8 mouse cellular contexts compared by ENCODE assay signal in genomic region chr13:106936256-106937137, GRCm38 (mm10). TPM values are rescaled to one million over a fixed set of nuclear protein-coding genes. Genes with fewer than 3 reads are reported as not detected.
DNase-seq lines count a peak whose midpoint lies in the region; ATAC-seq and TF ChIP-seq lines count a peak whose summit lies in the region.

TSS of gene Ipo11 (minus strand) at chr13:106936958.

- WGBS in hindbrain, embryonic 13.5 days, result under 1% methylated on average over 82 of the region's 84 CpGs

- no peaks in the 10 kb centered on the region for H3K27me3 ChIP-seq in Patski
- no peaks in the 10 kb centered on the region for H3K27me3 ChIP-seq in hindbrain, embryonic 13.5 days

- DNase-seq in Patski (ENCODE audit: low read depth, low spot score), result peak; percentile 64
- DNase-seq in cerebellum, postnatal 14 days, result peak; percentile 95 to 96
- DNase-seq in frontal cortex, postnatal 14 days (ENCODE audit: low spot score in 2 of 2), result peak; percentile 87 to 88
- DNase-seq in layer of hippocampus, postnatal 25 days (ENCODE audit: extremely low spot score in 1 of 2, low spot score in 1 of 2), result peak; percentile 79 to 86
- DNase-seq in lung, postnatal 25 days (ENCODE audit: low spot score), result peak; percentile 89
- DNase-seq in retina, embryonic 14.5 days (ENCODE audit: low spot score), result peak; percentile 96
- peak; percentile 93 for DNase-seq in thymus, postnatal 4 days

- peak within 1 kb of the TSS; percentile 87 for H3K9ac ChIP-seq in hindbrain, embryonic 13.5 days

- peak within 1 kb of the TSS; percentile 76 for H3K4me2 ChIP-seq in hindbrain, embryonic 13.5 days

- peak within 1 kb of the TSS; percentile 91 for H3K27ac ChIP-seq in hindbrain, embryonic 13.5 days

- in situ Hi-C loops in Patski (cut with MboI; ENCODE audit: low pct_unique_long_range_greater_than_20kb), result no loop called here

- H3K9me3 ChIP-seq in hindbrain, embryonic 13.5 days, result no peaks in the 10 kb centered on the region

- POLR2A ChIA-PET in Patski (lab: Charles Lee), result interaction anchor here (0.5 to 1.1 kb wide), 2 partner anchors 10 to 27 kb away, joined by 3 to 6 read pairs; no protein-coding TSS in a partner anchor

- peak within 1 kb of the TSS; percentile 91 for H3K4me3 ChIP-seq in hindbrain, embryonic 13.5 days

- peak; percentile 97 for ATAC-seq in Patski
- ATAC-seq in hindbrain, embryonic 13.5 days (ENCODE audit: low FRiP score), result peak; percentile 98

- H3K36me3 ChIP-seq in hindbrain, embryonic 13.5 days, result no peaks in the 10 kb centered on the region

- CTCF ChIA-PET in Patski (lab: Charles Lee), result interaction anchor here (1.5 to 2.0 kb wide), 2 partner anchors 9 to 18 kb away, joined by 5 to 6 read pairs; no protein-coding TSS in a partner anchor

- peaks cover 13% of the 10 kb centered on the region for H3K4me1 ChIP-seq in hindbrain, embryonic 13.5 days (replicated peaks)

- no peak for TF ChIP-seq CTCF in Patski (IDR thresholded peaks at IDR 0.05)

RNA-seq across cellular contexts. Expression of gene Ipo11, which starts in this region (rescaled TPM):
- polyA plus RNA-seq in Patski (2021), result 29.7 TPM
- polyA plus RNA-seq in hindbrain, embryonic 13.5 days (2015; fragmentation: Nextera tagmentation; extraction: Ambion mirVana), result 37.8 and 38.9 TPM in 2 replicates
- total RNA-seq in layer of hippocampus, postnatal 25 days (2021), result 10 to 100 TPM; 59.6 to 67.9 TPM

Comparison
In these comparisons a context has a peak if more than half of its experiments do, and no peak if none do; other contexts are left out.
1. Peak in every context shown above with its lines: DNase-seq, ATAC-seq, H3K4me3 ChIP-seq and H3K27ac ChIP-seq.